Mouse (Mus musculus) heart, adult 2 months (tissue): ENCODE results near the gene Cep112. TPM values are rescaled to one million over a fixed set of nuclear protein-coding genes. Genes with fewer than 3 reads are reported as not detected.
A peak's percentile ranks its signal among the peaks of the same experiment; 100 is the strongest.

Experiments
- DNase-seq, 2 experiments: peaks; one replicate each; pipeline ENCODE4 v3.0.0; 2021
- H3K27ac ChIP-seq: fragments of 200-600 bp; 2 replicates; pipeline ENCODE4 v1.8.1; 2022
- H3K27me3 ChIP-seq: fragments of 200-500 bp; 2 replicates; pipeline ENCODE4 v1.6.1; 2012; ENCODE audit warnings: mild to moderate bottlenecking, low read length, inconsistent platforms, mixed read lengths; ENCODE audit not compliant: control insufficient read depth, insufficient read depth
- H3K36me3 ChIP-seq: fragments of 200-500 bp; 2 replicates; pipeline ENCODE4 v1.6.1; 2012; ENCODE audit warnings: low read length, inconsistent platforms; ENCODE audit not compliant: control insufficient read depth, insufficient read depth
- H3K4me1 ChIP-seq: fragments of 200-500 bp; 2 replicates; pipeline ENCODE4 v1.6.1; 2011; ENCODE audit warnings: low read length; ENCODE audit not compliant: control insufficient read depth, insufficient read depth
- H3K4me3 ChIP-seq: fragments of 200-600 bp; 2 replicates; pipeline ENCODE4 v1.8.1; 2022
- H3K79me2 ChIP-seq: fragments of 200-500 bp; replicated peaks from 2 replicates; pipeline ENCODE4 v1.6.1; 2012; ENCODE audit warnings: mild to moderate bottlenecking, inconsistent platforms, low read length, moderate library complexity, mixed read lengths; ENCODE audit not compliant: control insufficient read depth, insufficient read depth
- H3K9ac ChIP-seq: fragments of 200-500 bp; 2 replicates; pipeline ENCODE4 v1.6.1; 2012; ENCODE audit warnings: low read depth, mild to moderate bottlenecking, control low read depth, inconsistent platforms, low read length, mixed read lengths
- CTCF ChIP-seq: fragments of 200-600 bp; IDR thresholded peaks from 2 replicates; pipeline ENCODE4 v1.8.1; 2022; ENCODE audit warnings: antibody characterized with exemption, mild to moderate bottlenecking, moderate library complexity
- EP300 ChIP-seq: fragments of 200-500 bp; IDR thresholded peaks from 2 replicates; pipeline ENCODE4 v1.6.1; 2011; ENCODE audit warnings: low read depth, low read length, control low read depth; ENCODE audit not compliant: insufficient read depth
- POLR2A ChIP-seq: fragments of 200-500 bp; IDR thresholded peaks from 2 replicates; pipeline ENCODE4 v1.6.1; 2011; ENCODE audit warnings: mild to moderate bottlenecking, low read depth, low read length, control low read depth; ENCODE audit not compliant: insufficient read depth
- WGBS: fragments of 180-500 bp; shearing (Covaris S2); methylation state at CpG from one replicate; pipeline ENCODE4 v1.1.7; 2018; 5-methylcytosine and 5-hydroxymethylcytosine counted together
- intact Hi-C: fragments of 180-260 bp; cut with DNase I; formaldehyde crosslinking; loops from one replicate; pipeline ENCODE4 v1.15.1; 2025
- polyA plus RNA-seq: library from polyadenylated mRNA; depleted of rRNA; stranded (reverse); fragments of >200 nt; gene quantifications from 2 replicates; pipeline ENCODE4 v1.2.3, GENCODE M21; 2012
- total RNA-seq, 2 experiments: library from RNA; stranded (reverse); gene quantifications; 2 replicates each; pipeline ENCODE4 v1.2.3; 2021

The Cep112 gene
- total and polyA plus RNA-seq, 3 experiments: 1.1 to 14.4 (median 10.6) TPM

DNA sequence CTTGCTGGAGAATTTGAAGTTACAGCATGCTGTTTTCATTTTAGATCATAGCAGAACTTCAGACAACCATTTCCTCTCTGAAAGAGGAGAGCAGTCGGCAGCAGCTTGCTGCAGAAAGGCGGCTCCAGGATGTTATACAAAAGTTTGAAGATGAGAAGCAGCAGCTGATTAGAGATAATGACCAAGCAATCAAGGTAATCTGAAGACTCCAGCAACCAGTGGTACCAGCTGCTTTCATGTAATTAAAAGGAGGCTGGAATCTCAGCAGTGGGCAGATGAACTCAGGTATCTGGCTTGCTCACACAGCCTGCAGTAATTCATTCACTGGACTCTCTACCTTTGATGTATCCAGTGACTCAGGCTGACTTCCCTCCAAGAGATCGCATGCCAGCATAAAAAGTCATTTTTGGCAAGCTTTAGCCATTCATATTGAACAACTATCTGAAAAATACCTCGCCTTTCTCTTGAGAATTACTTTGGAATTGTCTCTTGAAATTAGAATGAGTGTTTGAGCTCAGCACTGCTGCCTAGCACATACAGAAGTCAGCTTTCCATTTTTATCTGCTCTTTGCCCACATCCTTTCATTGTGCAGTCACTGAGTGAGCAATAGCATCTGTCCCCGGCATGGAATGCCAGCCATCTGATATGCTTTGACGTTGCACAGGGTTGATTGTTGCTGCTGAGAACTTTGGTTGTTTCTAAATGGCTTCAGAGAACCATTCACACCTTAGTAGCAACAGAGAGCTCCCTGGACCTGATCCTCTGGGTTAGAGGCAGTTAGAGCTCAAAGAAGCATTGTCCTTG lies 332.8 kb downstream of the Cep112 start:
- WGBS: 35% methylated on average over 6 of the region's 6 CpGs
- no peak overlapping the region for H3K27ac ChIP-seq
- intact Hi-C loops: no loop called here

DNA sequence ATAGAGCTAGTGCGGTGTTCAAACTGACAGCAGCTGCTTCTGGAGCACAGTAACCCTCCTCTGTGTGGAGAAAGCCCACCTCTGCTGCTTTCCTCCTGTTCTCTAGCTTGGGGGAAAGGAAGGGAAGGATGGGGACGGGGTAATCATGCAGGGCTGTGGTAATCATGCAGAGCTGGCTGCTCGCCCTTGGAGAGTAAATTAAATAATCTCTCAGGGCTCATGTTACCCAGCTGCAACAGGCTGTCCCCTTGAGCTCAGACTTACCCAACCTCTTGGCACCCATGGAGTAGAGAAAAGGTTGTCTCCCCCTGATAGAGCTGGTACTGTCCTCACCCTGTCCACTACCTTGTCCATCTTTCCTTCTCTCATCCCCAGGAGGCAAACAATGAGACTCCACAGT lies 345.1 kb downstream of the Cep112 start:
- H3K9ac ChIP-seq: no peak overlapping the region
- 54% methylated on average over 3 of the region's 3 CpGs for WGBS
- DNase-seq: no peak

More for the DNA sequence above, 332.8 kb downstream of the Cep112 start:
- Histone ChIP-seq H3K9ac (no peak overlapping the region), H3K36me3 (peaks cover 3% of the 10 kb centered on the region; the same call in 1 of the 2 replicates), H3K4me3 (no peak overlapping the region), H3K4me1 (peaks cover 5% of the 10 kb centered on the region), H3K27me3 (no peaks in the 10 kb centered on the region), H3K79me2 (no peaks in the 10 kb centered on the region)
- DNase-seq: no peak
- TF ChIP-seq CTCF (no peak), EP300 (no peak), POLR2A (no peak)

DNA sequence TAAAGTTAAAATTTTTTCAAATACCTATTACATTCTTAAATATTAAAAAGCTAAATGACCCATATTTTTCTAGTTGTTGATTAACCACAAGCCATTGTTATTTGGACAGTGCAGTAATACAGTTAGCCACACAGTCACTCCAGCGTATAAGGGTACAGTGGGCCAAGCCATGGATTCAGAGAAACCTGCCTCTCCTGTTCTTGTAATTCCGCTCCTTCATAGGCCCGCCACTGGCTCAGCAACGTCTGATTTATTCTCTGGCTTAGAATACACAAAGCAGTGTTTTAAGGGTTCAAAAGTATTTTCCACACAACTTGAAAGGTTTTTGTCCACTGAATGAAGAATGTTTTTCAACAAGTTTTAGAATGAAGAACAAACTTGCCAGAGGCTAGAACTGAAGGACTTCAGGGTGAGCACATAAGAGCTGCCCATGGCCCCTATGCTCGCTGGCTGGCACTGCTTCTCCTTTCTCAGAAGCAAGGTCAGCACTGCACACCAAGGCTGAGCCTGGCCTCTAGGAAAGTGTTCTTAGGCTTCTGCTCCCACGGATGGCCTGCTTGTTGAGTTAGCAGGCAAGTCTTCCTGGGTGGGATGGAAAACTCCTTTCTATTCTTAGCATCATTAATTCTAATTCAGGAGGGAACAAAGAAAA lies 349.2 kb downstream of the Cep112 start:
- DNase-seq: no peak
- H3K9ac ChIP-seq: no peak overlapping the region
- WGBS: 84% methylated on average over 6 of the region's 6 CpGs
- H3K36me3 ChIP-seq: no peaks in the 10 kb centered on the region
- H3K79me2 ChIP-seq: no peaks in the 10 kb centered on the region
- H3K27ac ChIP-seq: no peak overlapping the region
- H3K4me3 ChIP-seq: no peak overlapping the region
- H3K27me3 ChIP-seq: no peaks in the 10 kb centered on the region
- TF ChIP-seq EP300: no peak
- no peak for TF ChIP-seq POLR2A
- TF ChIP-seq CTCF: no peak
- intact Hi-C loops: no loop called here
- no peaks in the 10 kb centered on the region for H3K4me1 ChIP-seq

More for the DNA sequence above, 345.1 kb downstream of the Cep112 start:
- TF ChIP-seq EP300: no peak
- TF ChIP-seq POLR2A: no peak
- no peak for TF ChIP-seq CTCF
- H3K27ac ChIP-seq: no peak overlapping the region
- no peaks in the 10 kb centered on the region for H3K79me2 ChIP-seq
- no peaks in the 10 kb centered on the region for H3K27me3 ChIP-seq
- no peaks in the 10 kb centered on the region for H3K4me1 ChIP-seq
- no peaks in the 10 kb centered on the region for H3K36me3 ChIP-seq
- intact Hi-C loops: no loop called here
- no peak overlapping the region for H3K4me3 ChIP-seq

DNA sequence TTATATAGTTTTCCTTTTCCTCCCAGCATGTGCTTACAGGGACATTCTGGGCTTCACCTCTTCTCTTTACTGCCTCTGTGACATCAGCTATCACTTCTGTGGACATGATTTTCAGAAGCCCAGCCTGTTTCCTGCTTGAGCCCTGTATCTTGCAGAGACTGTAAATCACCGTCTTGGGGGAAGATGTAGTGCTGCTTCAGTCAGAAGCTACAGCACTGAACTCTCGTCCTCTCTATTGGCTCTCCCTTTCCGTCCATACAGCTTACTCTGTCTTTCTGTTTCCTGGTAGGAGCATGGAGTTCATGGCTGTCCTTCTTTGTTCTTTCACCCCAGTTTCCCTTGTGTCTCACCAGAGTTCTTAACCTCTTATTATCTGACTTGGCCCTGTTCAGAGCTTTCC lies 352.2 kb downstream of the Cep112 start:
- 55% methylated on average over 3 of the region's 3 CpGs for WGBS
- DNase-seq: no peak
- no peaks in the 10 kb centered on the region for H3K4me1 ChIP-seq
- no peaks in the 10 kb centered on the region for H3K79me2 ChIP-seq
- TF ChIP-seq EP300: no peak
- no peak for TF ChIP-seq POLR2A
- no peak for TF ChIP-seq CTCF
- intact Hi-C loops: no loop called here
- no peak overlapping the region for H3K9ac ChIP-seq
- H3K4me3 ChIP-seq: no peak overlapping the region
- no peaks in the 10 kb centered on the region for H3K36me3 ChIP-seq
- no peak overlapping the region for H3K27ac ChIP-seq
- H3K27me3 ChIP-seq: no peaks in the 10 kb centered on the region

DNA sequence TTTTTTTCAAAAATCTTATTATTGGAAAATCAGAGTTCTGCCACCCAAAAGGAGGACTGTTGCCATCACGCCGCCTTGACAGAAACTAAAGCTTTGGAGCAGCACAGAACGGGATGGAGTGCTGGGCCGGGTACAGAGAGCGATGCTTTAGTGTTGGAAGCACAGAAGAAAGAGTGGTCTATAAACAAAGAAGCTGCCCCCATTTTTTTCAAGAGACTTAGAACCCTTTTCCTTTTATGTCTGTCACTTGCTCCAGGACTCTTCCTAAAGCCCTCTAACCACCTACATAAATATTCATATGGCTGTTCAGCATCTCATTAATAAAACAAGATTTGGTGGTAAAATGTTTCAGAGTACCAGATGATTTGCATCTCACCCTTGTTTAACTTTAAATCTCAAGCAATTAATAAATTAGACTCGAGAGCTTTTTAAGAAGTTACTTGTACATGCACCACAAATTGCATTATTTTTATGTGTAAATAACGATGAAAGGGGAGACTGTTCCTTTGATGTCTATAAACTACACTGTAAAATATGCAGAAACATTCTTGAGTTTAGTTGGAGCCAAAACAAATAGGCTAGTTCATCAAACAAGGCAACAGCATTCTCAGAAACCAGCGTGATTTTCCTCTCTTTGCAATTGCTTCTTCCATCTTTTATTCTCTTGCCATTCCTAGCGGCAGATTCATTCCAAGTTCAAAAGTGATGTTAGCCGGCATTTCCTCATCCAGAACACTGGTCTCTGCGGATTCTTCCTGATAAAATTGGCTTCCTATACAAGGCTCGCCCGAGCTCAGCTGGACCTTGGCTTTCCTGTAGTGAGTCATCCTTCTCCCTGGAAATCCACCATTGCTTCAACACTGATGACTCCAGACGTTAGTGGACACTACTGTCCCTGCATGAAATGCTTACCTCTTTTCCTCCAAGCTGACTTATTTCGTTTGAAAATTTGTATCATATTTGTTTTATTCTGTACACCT lies 355.6 kb downstream of the Cep112 start:
- Histone ChIP-seq H3K9ac (no peak overlapping the region), H3K4me3 (no peak overlapping the region), H3K79me2 (no peaks in the 10 kb centered on the region), H3K36me3 (no peaks in the 10 kb centered on the region), H3K4me1 (no peaks in the 10 kb centered on the region), H3K27me3 (no peaks in the 10 kb centered on the region), H3K27ac (no peak overlapping the region)
- 62% methylated on average over 15 of the region's 15 CpGs for WGBS
- intact Hi-C loops: no loop called here
- TF ChIP-seq EP300 (no peak), CTCF (no peak), POLR2A (no peak)
- DNase-seq: peak in 1 of 2 experiments; percentile 23
